Mouse (Mus musculus) left cerebral cortex, postnatal 10 days (tissue): ENCODE results near the gene Mapre1. TPM values are rescaled to one million over a fixed set of nuclear protein-coding genes. Genes with fewer than 3 reads are reported as not detected.
"Not testable (repeated sequence)": the region's sequence is repeated elsewhere in the genome, so short reads cannot be mapped to it uniquely, and the experiment has no call there.

Experiments
- DNase-seq, 2 experiments: peaks; one replicate each; pipeline ENCODE4 v3.0.0; 2021 to 2022; ENCODE audit warnings: low spot score in 2 of 2, mixed read lengths in 1 of 2; ENCODE audit errors: extremely low spot score in 1 of 2
- intact Hi-C: fragments of 180-260 bp; cut with DNase I; formaldehyde crosslinking; loops from one replicate; pipeline ENCODE4 v1.15.1; 2025
- total RNA-seq, 2 experiments: library from RNA; stranded (reverse); gene quantifications; 2 replicates each; pipeline ENCODE4 v1.2.3; 2021

The Mapre1 gene
- 100 to 1,000 TPM; 183 to 200 TPM for total RNA-seq

GRCm38 (mm10) chr2:153740500-153741436 is at the start of gene Mapre1:
Mapre1 (plus strand) TSS chr2:153741274.
- intact Hi-C loops: no loop called here
- peak; percentile 99 to 100 for DNase-seq

DNA sequence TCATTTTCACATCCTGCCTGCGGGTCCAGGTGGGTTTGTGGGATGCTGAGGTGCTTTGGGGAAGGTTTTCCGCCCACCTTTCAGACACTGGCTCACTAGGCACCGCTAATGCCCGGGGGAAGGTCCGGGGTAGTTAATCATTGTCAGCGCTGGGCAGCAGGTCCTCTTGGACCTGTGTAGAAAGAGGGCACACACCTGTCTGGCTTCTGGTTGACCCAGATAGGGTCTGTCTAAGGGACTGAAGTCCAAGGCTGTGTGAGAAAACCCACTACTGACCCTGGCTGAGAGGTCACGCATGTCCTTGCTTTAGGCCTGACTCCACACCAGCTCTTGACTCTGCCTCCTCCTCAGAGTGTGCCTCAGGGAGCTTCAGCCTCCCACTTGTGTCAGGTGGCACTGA is 47.7 kb upstream of the Mapre1 start:
- DNase-seq, intact Hi-C loops: not testable (repeated sequence)

- DNase-seq: peak in 1 of 2 experiments; percentile 54
- intact Hi-C loops: no loop called here
Observed at GRCm38 (mm10) chr2:153694462-153695085, 46.5 kb upstream of the Mapre1 start.

DNA sequence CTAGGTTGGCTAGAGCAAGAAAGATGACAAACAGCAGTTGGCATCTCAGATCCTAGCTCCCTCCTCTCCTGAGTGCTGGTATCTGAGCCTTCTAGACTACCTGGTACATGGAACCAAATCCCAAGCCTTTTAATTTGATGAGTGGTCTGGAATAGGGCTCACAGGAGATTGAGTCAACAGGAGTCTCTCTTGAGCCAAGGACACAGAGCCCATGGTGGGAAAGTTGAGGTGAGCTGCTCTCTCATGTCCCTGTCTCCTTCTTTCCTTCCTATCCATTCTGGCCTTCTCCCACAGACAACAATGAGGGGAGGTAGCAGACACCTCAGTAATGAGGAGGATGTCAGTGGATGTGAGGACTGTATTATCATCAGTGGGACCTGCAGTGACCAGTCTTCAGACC is 44.7 kb upstream of the Mapre1 start, which contains the start of gene Dnmt3c:
Gene Dnmt3c, plus strand, starts transcription at position 301 of the 400 bp plus-strand sequence.
- DNase-seq: no peak
- intact Hi-C loops: no loop called here

DNA sequence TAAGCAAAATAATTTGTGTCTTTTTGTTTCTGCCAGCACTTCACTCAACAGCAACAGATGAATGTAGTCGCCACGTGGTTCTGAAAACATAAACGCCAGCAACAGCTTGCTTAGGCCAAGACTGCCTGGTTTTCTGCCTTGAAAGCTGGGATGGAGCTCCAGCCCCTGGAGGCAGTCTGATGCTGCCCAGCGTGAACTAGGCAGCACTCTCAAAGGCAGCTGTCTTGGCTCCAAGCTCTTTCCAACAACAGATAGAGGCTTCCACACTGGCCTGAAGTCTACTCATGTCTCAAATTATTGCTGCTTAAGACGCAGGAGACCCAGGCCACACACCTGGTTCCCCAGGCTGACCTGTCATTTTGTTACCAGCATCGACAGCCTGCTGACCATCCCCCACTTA is 37.7 kb upstream of the Mapre1 start:
- intact Hi-C loops: no loop called here
- no peak for DNase-seq

- intact Hi-C loops: loop anchor here (5.0 kb wide), 1 partner anchor 91 kb away; no protein-coding TSS in a partner anchor
- DNase-seq: no peak
Observed at GRCm38 (mm10) chr2:153710701-153711330, 30.3 kb upstream of the Mapre1 start.

GRCm38 (mm10) chr2:153712646-153713091 is 28.4 kb upstream of the Mapre1 start:
- DNase-seq: peak in 1 of 2 experiments; percentile 36
- intact Hi-C loops: loop anchor here (5.0 kb wide), 1 partner anchor 90 kb away; no protein-coding TSS in a partner anchor

DNA sequence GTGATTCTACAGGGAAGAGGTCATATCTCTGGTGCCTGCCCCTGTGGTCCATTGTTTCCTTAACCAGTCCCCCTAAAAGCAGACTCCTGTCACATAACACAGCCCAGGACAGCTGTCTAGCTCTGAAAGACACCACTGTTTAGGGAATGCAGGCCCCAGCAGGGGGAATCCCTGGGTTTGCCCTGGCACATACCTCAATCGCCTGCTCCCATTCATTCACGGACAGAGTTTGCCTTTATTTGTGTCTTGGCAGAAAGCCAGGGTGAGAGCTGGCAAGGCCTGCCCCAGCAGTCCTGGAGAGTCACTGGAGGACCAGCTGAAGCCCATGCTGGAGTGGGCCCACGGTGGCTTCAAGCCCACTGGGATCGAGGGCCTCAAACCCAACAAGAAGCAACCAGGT is 27.8 kb upstream of the Mapre1 start:
- DNase-seq: peak; percentile 68 to 81
- intact Hi-C loops: loop anchor here (5.0 kb wide), 1 partner anchor 89 kb away; no protein-coding TSS in a partner anchor

DNA sequence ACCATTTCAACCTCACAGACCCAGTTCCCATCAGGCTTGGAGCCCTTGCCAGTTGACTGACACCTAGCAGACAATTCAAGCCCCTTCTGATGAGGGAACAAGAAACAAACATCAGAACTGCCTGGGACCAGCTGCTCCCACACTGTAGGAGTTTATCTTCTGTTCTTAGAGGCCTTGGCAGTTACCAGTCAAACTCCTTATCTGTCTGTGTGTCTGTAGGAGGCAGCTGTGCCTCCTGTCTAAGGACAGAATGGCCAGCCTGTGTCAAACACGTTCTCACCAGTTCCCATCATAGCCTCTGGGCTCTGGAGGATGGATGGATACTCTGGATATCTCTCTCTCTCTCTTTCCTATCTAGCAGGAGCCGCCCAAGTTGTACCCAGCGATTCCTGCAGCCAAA is 23.2 kb upstream of the Mapre1 start:
- intact Hi-C loops, DNase-seq: not testable (repeated sequence)

DNA sequence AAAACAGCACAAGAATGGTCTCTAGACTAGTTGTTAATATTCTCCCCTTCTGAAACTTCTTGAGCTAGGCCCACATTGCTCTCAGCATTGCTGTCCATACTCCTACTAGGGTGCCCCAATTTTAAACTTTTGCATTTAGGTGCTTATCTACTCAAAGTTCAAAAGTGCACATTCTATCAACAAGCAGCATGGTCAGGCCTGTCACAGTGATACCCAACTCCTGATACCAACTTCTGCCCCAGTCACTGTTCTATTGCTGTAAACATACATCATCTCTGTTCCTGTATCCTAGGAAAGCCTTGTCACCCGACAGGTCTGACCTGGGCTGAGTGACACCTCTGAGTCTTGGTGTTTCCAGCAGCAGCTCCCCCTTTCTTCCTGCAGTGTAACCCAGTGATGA is 18.0 kb upstream of the Mapre1 start:
- no peak for DNase-seq
- intact Hi-C loops: no loop called here

DNA sequence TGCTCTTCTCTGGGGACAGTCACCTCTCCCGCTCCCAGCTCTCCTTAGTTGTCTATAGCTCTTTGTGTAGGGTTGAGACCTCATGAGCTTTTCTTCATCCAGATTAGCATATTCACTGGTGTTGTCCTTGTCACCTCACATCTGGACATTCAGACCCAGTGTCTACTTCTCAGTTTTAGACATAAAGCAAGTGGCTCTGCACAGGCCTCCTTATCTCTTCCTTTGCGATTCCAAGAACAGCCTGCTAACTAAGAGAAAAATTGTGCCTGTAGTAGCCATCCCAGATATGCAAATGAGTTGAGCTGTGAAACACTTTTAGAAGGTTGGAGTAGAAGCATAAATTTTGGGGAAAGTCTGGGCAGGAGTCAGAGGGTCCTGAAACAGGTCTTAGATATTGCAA is 16.6 kb upstream of the Mapre1 start:
- DNase-seq: no peak
- intact Hi-C loops: no loop called here

DNA sequence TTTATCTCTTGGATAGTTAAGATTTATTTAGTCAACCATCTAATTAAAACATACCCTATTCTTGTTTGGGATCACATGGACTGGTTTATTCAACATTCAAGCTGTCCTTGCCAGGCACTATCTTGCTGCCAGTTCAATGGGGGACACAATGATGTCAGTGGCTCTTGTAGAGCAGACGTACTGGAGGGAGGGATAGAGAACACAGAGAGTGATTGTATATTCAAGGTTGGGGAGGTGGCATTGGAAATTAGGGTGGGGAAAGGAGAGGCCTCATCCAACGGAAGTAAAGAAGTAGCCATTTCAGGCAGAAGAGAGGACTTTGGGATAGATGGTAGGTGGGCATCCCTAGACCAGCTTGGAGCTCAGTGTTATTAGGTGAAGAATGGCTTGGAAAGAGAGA is 16.2 kb upstream of the Mapre1 start:
- intact Hi-C loops: no loop called here

DNA sequence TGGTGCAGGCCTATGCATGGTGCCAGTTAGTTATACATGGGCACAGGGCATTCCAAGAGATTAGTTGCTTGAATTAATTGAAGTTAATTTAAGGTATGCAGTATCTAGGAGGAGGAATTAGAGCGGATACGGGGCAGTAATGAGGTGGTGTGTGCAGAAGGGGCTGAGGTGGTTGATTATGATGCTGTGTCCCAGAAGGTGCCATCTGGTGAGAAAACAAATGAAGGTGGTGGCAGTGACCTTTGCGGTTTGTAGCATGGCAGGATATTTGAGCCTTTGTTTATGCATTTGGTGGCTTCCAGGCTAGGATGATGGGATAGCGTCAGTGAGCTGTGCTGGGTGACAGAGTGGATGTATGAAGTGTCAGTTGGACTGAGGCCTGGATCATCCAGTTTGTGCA is 15.8 kb upstream of the Mapre1 start:
- intact Hi-C loops: no loop called here
- DNase-seq: no peak

More for the DNA sequence above, 16.2 kb upstream of the Mapre1 start:
- no peak for DNase-seq

- intact Hi-C loops: no loop called here
Observed at GRCm38 (mm10) chr2:153734033-153734432, 7.0 kb upstream of the Mapre1 start.

DNA sequence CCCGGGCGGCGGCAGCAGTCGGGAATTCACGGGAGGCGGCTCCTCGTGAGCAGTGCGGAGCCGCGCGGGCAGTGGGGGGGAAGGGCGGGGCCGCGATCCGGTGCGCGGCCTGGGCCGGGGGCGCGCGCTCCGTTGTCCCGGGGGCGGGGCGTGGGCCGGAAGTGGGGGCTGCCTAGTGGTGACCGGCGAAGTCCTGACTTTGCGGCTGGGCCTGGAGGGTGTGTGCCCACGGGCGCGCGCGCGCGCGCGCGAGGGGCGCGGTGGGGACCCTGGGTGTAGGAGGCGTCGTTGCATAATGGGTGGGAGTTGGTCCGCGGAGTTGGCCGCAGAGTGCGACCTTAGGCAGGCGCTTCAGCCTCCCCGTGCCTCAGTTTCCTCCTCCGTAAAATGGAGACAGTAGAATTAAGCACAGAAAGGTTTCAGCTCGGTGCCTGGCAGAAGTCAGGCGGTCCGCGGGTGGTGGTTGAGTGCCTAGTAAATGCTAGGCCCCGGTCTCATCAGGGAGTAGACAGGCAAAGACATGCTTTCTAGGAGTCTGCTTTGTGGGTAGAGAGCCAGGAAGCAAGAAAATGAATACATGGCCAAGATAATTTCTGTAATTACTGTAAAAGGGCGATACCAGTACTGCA is 477 bp downstream of the Mapre1 start:
- intact Hi-C loops: no loop called here
- peak; percentile 56 to 91 for DNase-seq

More at GRCm38 (mm10) chr2:153734033-153734432, 7.0 kb upstream of the Mapre1 start:
- DNase-seq: no peak

DNA sequence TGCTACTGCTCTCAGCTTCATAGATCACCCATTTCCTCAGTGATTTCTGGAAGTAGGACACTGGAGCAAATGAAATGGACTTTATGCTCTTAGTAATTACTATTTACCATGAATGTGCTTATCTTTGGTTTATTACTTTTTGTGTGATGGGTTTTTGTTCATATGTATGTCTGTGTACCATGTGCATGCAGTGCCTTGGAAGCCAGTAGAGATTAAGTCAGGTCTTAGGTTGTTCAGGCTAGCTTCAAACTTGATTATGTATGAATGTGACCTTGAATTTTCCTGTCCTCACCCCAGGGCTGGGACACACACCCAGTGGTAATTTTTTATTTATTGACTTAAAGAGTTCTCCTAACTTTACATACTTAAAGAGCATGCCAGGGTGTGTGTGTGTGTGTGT is 6.9 kb downstream of the Mapre1 start:
- DNase-seq: no peak
- intact Hi-C loops: no loop called here

GRCm38 (mm10) chr2:153750363-153750762 is 9.3 kb downstream of the Mapre1 start:
- intact Hi-C loops: no loop called here
- DNase-seq: no peak

GRCm38 (mm10) chr2:153762121-153762520 is 21.0 kb downstream of the Mapre1 start:
- intact Hi-C loops: no loop called here

GRCm38 (mm10) chr2:153767484-153767883 is 26.4 kb downstream of the Mapre1 start:
- no peak for DNase-seq
- intact Hi-C loops: no loop called here

More at GRCm38 (mm10) chr2:153762121-153762520, 21.0 kb downstream of the Mapre1 start:
- no peak for DNase-seq
